26 mouse cellular contexts compared by ENCODE assay signal in genomic region chr13:108289436-108289835, GRCm38 (mm10). TPM values are rescaled to one million over a fixed set of nuclear protein-coding genes. Genes with fewer than 3 reads are reported as not detected.
DNase-seq lines count a peak whose midpoint lies in the region; ATAC-seq and TF ChIP-seq lines count a peak whose summit lies in the region.
"Had no signal": no experiment of that assay in that cellular context is flagged by ENCODE, and none has a peak within 500 bp of the region (broad histone marks: within the 10 kb centered on the region; RNA-seq: fewer than 3 reads in every experiment).

No protein-coding gene starts in this region.

- H3K4me2 ChIP-seq in midbrain, embryonic 11.5 days = no peak overlapping the region
- no peak overlapping the region for H3K4me2 ChIP-seq in midbrain, embryonic 13.5 days (replicated peaks)
- H3K4me2 ChIP-seq in forebrain, embryonic 13.5 days = no peak overlapping the region
- H3K4me2 ChIP-seq: embryonic facial prominence, embryonic 12.5 days; hindbrain, embryonic 15.5 days; intestine, embryonic 15.5 days; liver, embryonic 15.5 days; lung, embryonic 15.5 days; neural tube, embryonic 13.5 days had no signal

- WGBS in midbrain, embryonic 11.5 days = 86% methylated on average over 3 of the region's 3 CpGs
- 85% methylated on average over 3 of the region's 3 CpGs for WGBS in midbrain, embryonic 13.5 days
- WGBS in macrophage (ENCODE audit: missing documents) = 22% methylated on average over 3 of the region's 3 CpGs
- WGBS in forebrain, embryonic 13.5 days = 69% methylated on average over 3 of the region's 3 CpGs

- TF ChIP-seq RAD21 in MEL (IDR thresholded peaks at IDR 0.05; ENCODE audit: low read depth, low read length) = no peak

- no peak for ATAC-seq in midbrain, embryonic 11.5 days (ENCODE audit: low FRiP score)
- no peak for ATAC-seq in midbrain, embryonic 13.5 days
- ATAC-seq in forebrain, embryonic 13.5 days = no peak
- ATAC-seq: forebrain, embryonic 14.5 days; intestine, embryonic 15.5 days; midbrain, embryonic 16.5 days had no signal

- DNase-seq in midbrain, embryonic 11.5 days (ENCODE audit: low spot score, missing footprints) = peak; percentile 57
- peak; percentile 28 for DNase-seq in MEL (ENCODE audit: low read depth, low spot score)
- DNase-seq in adipocyte (ENCODE audit: low spot score) = no peak
- no peak for DNase-seq in spleen, postnatal 14 days (ENCODE audit: low spot score in 2 of 2)
- DNase-seq: adrenal gland, postnatal 10 days; cerebellum, adult 9-10 months; cerebellum, postnatal 36 days; embryo, embryonic 11 days; gastrocnemius, postnatal 14 days; heart, postnatal 14 days; kidney, adult 2 months; kidney, postnatal 36 days; thymus, postnatal 14 days had no signal

- H3K4me3 ChIP-seq in midbrain, embryonic 11.5 days (ENCODE audit: low read depth, low read length) = no peak overlapping the region
- no peak overlapping the region for H3K4me3 ChIP-seq in midbrain, embryonic 13.5 days (replicated peaks)
- H3K4me3 ChIP-seq in MEL (ENCODE audit: control insufficient read depth in 1 of 2, insufficient read depth in 1 of 2, low read depth in 2 of 2, low read length in 2 of 2) = peak overlapping the region in 1 of 2 experiments; percentile 36; a peak in 2 of 4 replicates
- H3K4me3 ChIP-seq in macrophage (ENCODE audit: inconsistent target) = peak overlapping the region; percentile 0; the same call in 1 of the 2 replicates
- H3K4me3 ChIP-seq in forebrain, embryonic 13.5 days = no peak overlapping the region
- H3K4me3 ChIP-seq: embryonic facial prominence, embryonic 12.5 days; hindbrain, embryonic 10.5 days; hindbrain, embryonic 15.5 days; intestine, embryonic 15.5 days; layer of hippocampus, adult 2 months; liver, embryonic 15.5 days; lung, embryonic 15.5 days; neural tube, embryonic 13.5 days had no signal

- H3K27ac ChIP-seq in midbrain, embryonic 11.5 days (ENCODE audit: low read depth, low read length) = no peak overlapping the region
- H3K27ac ChIP-seq in midbrain, embryonic 13.5 days = no peak overlapping the region
- H3K27ac ChIP-seq in MEL (ENCODE audit: control insufficient read depth, low read depth, low read length) (no peak overlapping the region), macrophage (no peak overlapping the region)
- H3K27ac ChIP-seq in forebrain, embryonic 13.5 days = no peak overlapping the region
- H3K27ac ChIP-seq: embryonic facial prominence, embryonic 12.5 days; hindbrain, embryonic 10.5 days; hindbrain, embryonic 15.5 days; intestine, embryonic 15.5 days; layer of hippocampus, adult 2 months; liver, embryonic 15.5 days; lung, embryonic 15.5 days; neural tube, embryonic 13.5 days had no signal

- no peak for TF ChIP-seq EP300 in MEL (IDR thresholded peaks at IDR 0.05; ENCODE audit: low read depth in 1 of 2, low read length in 2 of 2)

- H3K27me3 ChIP-seq in midbrain, embryonic 11.5 days (ENCODE audit: control insufficient read depth, insufficient read depth, low read length) = no peaks in the 10 kb centered on the region
- no peaks in the 10 kb centered on the region for H3K27me3 ChIP-seq in midbrain, embryonic 13.5 days
- H3K27me3 ChIP-seq in MEL (ENCODE audit: control insufficient read depth in 1 of 2, insufficient read depth in 2 of 2, low read length in 2 of 2) = no peaks in the 10 kb centered on the region
- no peaks in the 10 kb centered on the region for H3K27me3 ChIP-seq in forebrain, embryonic 13.5 days
- H3K27me3 ChIP-seq: hindbrain, embryonic 15.5 days; intestine, embryonic 15.5 days; liver, embryonic 15.5 days; lung, embryonic 15.5 days; neural tube, embryonic 13.5 days had no signal

- H3K9ac ChIP-seq in midbrain, embryonic 11.5 days (ENCODE audit: low read length) = no peak overlapping the region
- no peak overlapping the region for H3K9ac ChIP-seq in midbrain, embryonic 13.5 days (replicated peaks)
- H3K9ac ChIP-seq in MEL (ENCODE audit: control insufficient read depth, low read depth, low read length, poor library complexity, severe bottlenecking) = no peak overlapping the region
- H3K9ac ChIP-seq in forebrain, embryonic 13.5 days = no peak overlapping the region
- H3K9ac ChIP-seq: embryonic facial prominence, embryonic 12.5 days; hindbrain, embryonic 15.5 days; intestine, embryonic 15.5 days; liver, embryonic 15.5 days; lung, embryonic 15.5 days; neural tube, embryonic 13.5 days had no signal

- H3K79me2 ChIP-seq in MEL (ENCODE audit: control insufficient read depth, insufficient read depth, low read length, poor library complexity) (no peaks in the 10 kb centered on the region), macrophage (ENCODE audit: inconsistent target) (no peaks in the 10 kb centered on the region)

- TF ChIP-seq CTCF in MEL (IDR thresholded peaks at IDR 0.05 in 2 of 3, conservative IDR thresholded peaks at IDR 0.05 in 1 of 3; ENCODE audit: control insufficient read depth in 1 of 3, insufficient read depth in 1 of 3, low read depth in 2 of 3, low read length in 3 of 3, poor library complexity in 1 of 3, severe bottlenecking in 1 of 3) = no peak

- no peak for TF ChIP-seq POLR2A in MEL (IDR thresholded peaks at IDR 0.05; ENCODE audit: control insufficient read depth in 1 of 2, insufficient read depth in 1 of 2, low read depth in 1 of 2, low read length in 2 of 2, poor library complexity in 1 of 2)

- H3K4me1 ChIP-seq in midbrain, embryonic 11.5 days (ENCODE audit: control insufficient read depth, insufficient read depth, low read length) = no peaks in the 10 kb centered on the region
- H3K4me1 ChIP-seq in midbrain, embryonic 13.5 days (replicated peaks) = no peaks in the 10 kb centered on the region
- peaks cover 5 to 10% of the 10 kb centered on the region in 2 experiments; a peak in 3 of 4 replicates for H3K4me1 ChIP-seq in MEL (ENCODE audit: control insufficient read depth in 1 of 2, insufficient read depth in 2 of 2, low read length in 2 of 2)
- no peaks in the 10 kb centered on the region for H3K4me1 ChIP-seq in forebrain, embryonic 13.5 days
- H3K4me1 ChIP-seq: embryonic facial prominence, embryonic 12.5 days; hindbrain, embryonic 10.5 days; hindbrain, embryonic 15.5 days; intestine, embryonic 15.5 days; lung, embryonic 15.5 days; neural tube, embryonic 13.5 days had no signal

- no peaks in the 10 kb centered on the region for H3K36me3 ChIP-seq in midbrain, embryonic 11.5 days (ENCODE audit: control insufficient read depth, insufficient read depth, low read length)
- no peaks in the 10 kb centered on the region for H3K36me3 ChIP-seq in midbrain, embryonic 13.5 days
- H3K36me3 ChIP-seq in MEL (ENCODE audit: control insufficient read depth in 1 of 2, insufficient read depth in 2 of 2, low read length in 2 of 2) = peaks cover 0 to 9% of the 10 kb centered on the region in 2 experiments; a peak in 2 of 4 replicates
- H3K36me3 ChIP-seq in macrophage (ENCODE audit: inconsistent target) = no peaks in the 10 kb centered on the region
- H3K36me3 ChIP-seq in forebrain, embryonic 13.5 days (ENCODE audit: poor library complexity, severe bottlenecking) = no peaks in the 10 kb centered on the region
- H3K36me3 ChIP-seq: embryonic facial prominence, embryonic 12.5 days; hindbrain, embryonic 10.5 days; hindbrain, embryonic 15.5 days; intestine, embryonic 15.5 days; liver, embryonic 15.5 days; lung, embryonic 15.5 days; neural tube, embryonic 13.5 days had no signal

- H3K9me3 ChIP-seq in midbrain, embryonic 11.5 days (ENCODE audit: control insufficient read depth, low read length) = no peaks in the 10 kb centered on the region
- H3K9me3 ChIP-seq in midbrain, embryonic 13.5 days = no peaks in the 10 kb centered on the region
- H3K9me3 ChIP-seq in MEL (replicated peaks; ENCODE audit: insufficient read depth, low read length) = no peaks in the 10 kb centered on the region
- H3K9me3 ChIP-seq in forebrain, embryonic 13.5 days (replicated peaks) = no peaks in the 10 kb centered on the region
- H3K9me3 ChIP-seq: embryonic facial prominence, embryonic 12.5 days; hindbrain, embryonic 10.5 days; hindbrain, embryonic 15.5 days; intestine, embryonic 15.5 days; liver, embryonic 15.5 days; lung, embryonic 15.5 days; neural tube, embryonic 13.5 days had no signal

TF ChIP-seq in MEL, 35 proteins besides CTCF, POLR2A, EP300 and RAD21:
- no peak for TF ChIP-seq USF2 (IDR thresholded peaks at IDR 0.05; ENCODE audit: borderline replicate concordance in 1 of 2, insufficient read depth in 1 of 2, low read depth in 1 of 2, low read length in 2 of 2)
- TF ChIP-seq ZNF384 (IDR thresholded peaks at IDR 0.05; ENCODE audit: low read depth, low read length) = no peak
- no peak for TF ChIP-seq POLR2AphosphoS2 (IDR thresholded peaks at IDR 0.05; ENCODE audit: low read length)
- no peak for TF ChIP-seq ZC3H11A (IDR thresholded peaks at IDR 0.05; ENCODE audit: low read depth, low read length)
- no peak for TF ChIP-seq GATA1 (IDR thresholded peaks at IDR 0.05; ENCODE audit: low read depth, low read length)
- no peak for TF ChIP-seq MYC (IDR thresholded peaks at IDR 0.05; ENCODE audit: low read depth, low read length)
- TF ChIP-seq NRF1 (IDR thresholded peaks at IDR 0.05; ENCODE audit: insufficient read depth, low read depth, low read length, poor library complexity, severe bottlenecking) = no peak
- TF ChIP-seq MAX (IDR thresholded peaks at IDR 0.05; ENCODE audit: low read length) = no peak
- TF ChIP-seq USF1 (IDR thresholded peaks at IDR 0.05; ENCODE audit: low read depth, low read length) = no peak
- no peak for TF ChIP-seq SIN3A (IDR thresholded peaks at IDR 0.05; ENCODE audit: low read length)
- TF ChIP-seq ZKSCAN1 (IDR thresholded peaks at IDR 0.05; ENCODE audit: low read depth, low read length) = no peak
- TF ChIP-seq GABPA (IDR thresholded peaks at IDR 0.05; ENCODE audit: low read depth, low read length) = no peak
- TF ChIP-seq ETS1 (IDR thresholded peaks at IDR 0.05; ENCODE audit: low read depth, low read length) = no peak
- TF ChIP-seq TBP (IDR thresholded peaks at IDR 0.05; ENCODE audit: low read depth, low read length) = no peak
- TF ChIP-seq CHD1 (IDR thresholded peaks at IDR 0.05; ENCODE audit: low read depth, low read length) = no peak

RNA-seq across cellular contexts. Expression of gene Depdc1b, which starts 26.7 kb away (rescaled TPM):
- 16.8 and 17.3 TPM in 2 replicates for polyA plus RNA-seq in midbrain, embryonic 11.5 days (2014; fragmentation: Nextera tagmentation; extraction: Ambion mirVana)
- 5.7 TPM in 2 replicates for polyA plus RNA-seq in midbrain, embryonic 13.5 days (2015; fragmentation: Nextera tagmentation; extraction: Ambion mirVana)
- 25.3 and 28.6 TPM in 2 replicates for total RNA-seq in MEL (2012; rRNA removed)
- polyA plus RNA-seq in MEL (2012; ENCODE audit: insufficient read depth in 1 of 2, insufficient read length in 2 of 2, low read depth in 1 of 2, low replicate concordance in 2 of 2, missing spikeins in 1 of 2) = 10 to 100 TPM in 1 of 2 experiments, not detected in 1; 21.2 TPM
- total RNA-seq in macrophage (2018; cell fraction: chromatin; rRNA removed) = 1 to 10 TPM in 11 of 26 experiments, under 1 TPM in 8, not detected in 7; 0.21 to 9.8 (median 1.5) TPM
- total RNA-seq in macrophage (2018; cell fraction: cytosol; rRNA removed) = 1 to 10 TPM in 3 of 26 experiments, under 1 TPM in 23; 0.14 to 1.6 (median 0.44) TPM
- 1 to 10 TPM in 9 of 26 experiments, under 1 TPM in 10, not detected in 7; 0.18 to 3.4 (median 0.80) TPM for total RNA-seq in macrophage (2018; cell fraction: nucleus; rRNA removed)
- polyA plus RNA-seq in macrophage (2018) = 0.19 to 1.0 TPM (median 0.50 TPM) in 3 replicates
- 13.2 and 13.9 TPM in 2 replicates for polyA plus RNA-seq in forebrain, embryonic 13.5 days (2015; fragmentation: Nextera tagmentation; extraction: Ambion mirVana)

Comparison
In these comparisons a context has a peak if more than half of its experiments do, and no peak if none do; other contexts are left out.
1. DNase-seq: peak in midbrain, embryonic 11.5 days (single experiment) and MEL (single experiment); none in adipocyte (single experiment) and spleen, postnatal 14 days (0 of 2).